Mouse (Mus musculus) thymus, postnatal 25 days (tissue): ENCODE data around the gene Nrgn.

Experiments used
- DNase-seq: peaks from one replicate; pipeline ENCODE4 v3.0.0; 2022

Nrgn gene

DNA sequence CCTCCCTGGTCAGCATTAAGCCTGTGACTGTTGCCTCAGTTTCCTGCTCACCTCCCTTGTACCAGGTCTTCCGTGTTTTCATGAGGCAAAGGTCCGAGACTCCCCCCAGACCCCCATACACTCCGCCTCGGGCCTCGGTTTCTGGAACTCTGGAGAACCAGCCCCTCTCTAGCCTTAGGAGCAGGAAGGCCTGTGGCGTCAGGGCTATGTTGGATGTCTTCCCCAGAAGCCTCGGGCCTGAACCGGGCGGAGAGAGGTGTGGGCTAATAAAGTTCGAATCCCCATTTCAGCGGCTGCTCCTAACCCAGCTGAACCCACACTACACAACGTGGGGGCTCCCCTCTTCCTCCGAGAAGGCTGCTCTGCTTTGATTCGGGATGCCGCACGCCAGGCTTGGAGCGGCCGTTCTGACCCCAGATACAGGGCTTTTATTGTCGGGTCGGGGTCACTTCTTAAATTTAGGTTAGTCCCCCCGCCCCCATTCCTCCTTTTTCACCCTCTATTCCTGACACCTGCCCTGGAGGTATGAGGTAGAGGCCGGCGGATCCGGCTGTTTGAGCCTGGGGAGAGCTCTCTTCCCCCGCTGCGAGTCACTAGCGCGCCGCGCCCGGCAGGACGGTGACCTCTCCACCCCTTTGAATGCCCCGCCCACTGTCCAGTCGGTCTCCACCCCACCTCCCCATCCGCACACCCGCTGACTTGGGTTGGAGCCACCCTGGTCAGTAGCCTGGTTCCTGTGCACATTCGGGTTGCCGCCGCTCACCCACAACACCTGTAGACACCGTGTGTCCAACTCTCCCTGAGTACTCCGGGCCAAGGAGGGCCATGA is 25.1 kb downstream of the Nrgn start, which contains the start of gene Esam:
TSS of gene Esam (plus strand) at position 683 of the 829 bp plus-strand sequence.
- no peak for DNase-seq

DNA sequence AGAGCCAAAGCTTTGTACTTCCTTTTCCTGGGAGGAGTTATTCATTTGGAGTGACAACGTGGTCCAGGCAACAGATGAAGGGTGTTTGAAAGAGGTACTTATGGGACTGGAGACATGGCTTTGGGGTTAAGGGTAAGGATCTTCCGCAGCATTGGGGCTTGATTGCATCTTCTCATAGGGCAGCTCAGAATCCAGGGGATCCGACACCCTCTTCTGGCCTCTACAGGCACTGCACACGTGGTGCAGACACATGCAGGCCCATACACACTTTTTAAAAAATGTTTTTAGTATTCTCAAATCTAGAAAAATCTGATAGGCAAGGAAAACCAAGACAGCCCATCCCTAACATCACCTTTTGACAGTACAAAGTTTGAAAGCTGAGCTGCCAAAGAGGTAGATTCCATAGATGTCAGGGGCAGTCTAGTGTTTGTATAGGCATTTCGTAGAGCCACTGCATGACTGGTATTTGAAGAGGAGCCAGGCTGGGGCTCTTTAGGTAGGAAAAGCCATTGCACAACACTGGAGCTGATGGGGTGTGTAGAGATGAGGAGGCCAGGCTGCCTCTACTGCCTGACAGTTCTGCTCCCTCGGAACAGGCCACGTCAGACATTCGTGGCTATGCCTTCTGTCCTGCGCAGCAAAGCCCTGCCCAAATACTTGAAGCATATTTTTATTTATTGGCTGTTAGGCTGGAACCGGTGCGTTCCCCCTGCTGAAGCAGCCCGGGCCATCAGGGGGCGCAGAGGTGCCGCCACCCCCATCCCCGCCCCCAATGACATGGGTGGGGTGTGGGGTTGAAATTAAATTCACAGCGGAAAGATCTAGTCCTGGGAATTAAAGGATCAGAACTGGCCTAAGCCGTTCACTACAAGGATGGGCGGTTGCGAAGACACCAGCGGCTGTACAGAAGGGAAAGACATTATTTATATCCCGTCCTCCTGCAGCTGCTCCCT is 26.0 kb downstream of the Nrgn start:
- no peak for DNase-seq

GRCm38 (mm10) chr9:37525461-37525860 is 27.2 kb downstream of the Nrgn start:
- no peak for DNase-seq

GRCm38 (mm10) chr9:37519995-37520394 is 32.7 kb downstream of the Nrgn start:
- no peak for DNase-seq

- DNase-seq = no peak
Observed at GRCm38 (mm10) chr9:37518991-37519390, 33.7 kb downstream of the Nrgn start.

DNA sequence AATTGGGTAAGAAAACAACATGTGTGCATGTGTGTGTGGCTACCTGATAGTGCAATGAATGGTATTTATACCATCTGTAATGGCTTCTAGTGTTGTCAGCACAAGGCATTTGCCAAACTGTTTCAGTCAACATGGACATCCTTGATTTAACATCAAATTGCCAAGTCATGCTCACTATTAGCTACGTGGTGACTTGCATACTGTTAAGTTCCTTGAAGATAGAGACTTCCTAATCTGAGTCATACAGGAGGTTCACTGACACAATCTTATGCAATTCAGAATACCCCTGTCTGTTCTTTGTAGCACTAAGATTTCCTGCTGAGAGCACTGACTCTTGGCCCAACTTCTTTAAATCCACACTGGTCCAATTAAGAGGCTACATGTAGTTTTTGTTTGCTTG is 35.2 kb downstream of the Nrgn start:
- no peak for DNase-seq

DNA sequence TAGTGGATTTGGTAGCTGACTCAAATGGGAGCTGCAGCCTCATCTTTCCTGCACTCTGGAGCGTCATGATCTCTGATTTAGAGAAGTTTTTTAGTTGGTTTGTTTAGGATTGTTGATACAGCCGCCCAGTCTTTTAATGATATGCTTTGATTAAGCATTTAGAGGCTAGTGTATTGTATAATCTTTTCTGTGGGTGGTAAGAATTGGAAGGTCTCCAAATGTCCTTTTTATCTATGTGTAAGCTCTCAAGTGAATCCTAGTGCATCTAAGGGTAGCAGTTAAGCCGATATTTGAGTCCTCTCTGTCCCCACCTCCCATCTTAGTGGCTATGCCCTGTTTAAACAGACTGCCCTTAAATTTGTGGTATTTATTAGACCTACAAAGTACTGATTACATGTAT is 38.2 kb downstream of the Nrgn start:
- no peak for DNase-seq

DNA sequence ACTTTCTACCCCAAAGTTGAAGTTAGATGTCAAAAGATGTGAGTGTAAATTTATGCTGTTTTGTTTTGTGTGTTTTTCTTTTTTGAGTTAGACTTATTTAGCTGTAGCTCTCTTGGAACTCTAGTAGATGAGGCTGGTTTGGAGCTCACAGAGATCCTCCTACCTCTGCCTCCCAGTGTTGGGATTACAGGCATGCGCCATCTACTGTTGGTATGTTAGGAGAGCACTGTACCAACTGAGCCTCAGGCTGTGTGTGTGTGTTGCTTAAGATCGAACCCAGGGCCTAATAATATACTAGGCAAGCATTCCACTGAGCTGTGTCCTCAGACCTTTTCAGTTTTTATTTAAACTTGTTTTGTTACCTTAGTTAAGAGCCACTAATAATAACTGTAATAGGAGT is 40.6 kb downstream of the Nrgn start:
- DNase-seq = no peak

- no peak for DNase-seq
Observed at GRCm38 (mm10) chr9:37506023-37506422, 46.7 kb downstream of the Nrgn start.

DNA sequence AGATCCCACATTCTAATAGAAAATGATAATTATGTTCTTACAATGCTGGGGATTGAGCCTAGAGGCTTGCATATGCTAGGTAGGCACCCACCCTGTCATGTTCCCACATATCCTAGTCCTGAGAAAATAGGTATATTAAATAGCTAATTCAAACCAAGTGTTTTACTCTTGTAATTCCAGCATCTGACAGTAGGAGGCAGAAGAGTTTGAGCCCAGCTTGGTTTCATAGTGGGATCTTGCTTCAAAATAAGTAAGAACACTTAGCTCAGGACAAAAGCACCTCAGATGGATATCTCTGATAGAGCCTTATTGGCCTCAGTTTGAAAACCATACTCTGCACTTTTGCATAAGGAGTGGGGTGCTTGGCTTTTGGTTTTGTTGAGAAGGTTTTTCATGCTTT is 48.4 kb downstream of the Nrgn start:
- no peak for DNase-seq

GRCm38 (mm10) chr9:37501170-37501569 is 51.5 kb downstream of the Nrgn start:
- DNase-seq = no peak

DNA sequence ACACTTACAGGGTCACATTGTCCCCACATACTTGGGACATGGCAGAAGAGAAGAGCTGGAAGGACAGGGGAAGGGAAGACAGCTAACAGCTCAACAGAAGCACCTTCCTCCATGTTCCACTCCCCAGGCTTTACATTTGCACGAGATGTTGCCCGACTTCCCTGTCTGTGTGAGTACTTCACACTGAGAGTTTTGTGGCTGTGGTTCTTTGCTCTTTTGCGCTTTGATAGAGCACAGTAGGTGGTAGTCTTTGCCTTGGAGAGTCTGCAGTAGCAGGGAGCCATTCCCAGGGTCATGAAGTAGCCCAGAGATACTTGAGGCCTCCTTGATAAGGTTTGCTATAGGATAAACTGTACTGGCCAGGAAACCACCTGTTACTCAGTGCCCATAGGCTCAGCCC is 52.5 kb downstream of the Nrgn start:
- DNase-seq = no peak

- DNase-seq = no peak
Observed at GRCm38 (mm10) chr9:37496325-37496724, 56.4 kb downstream of the Nrgn start.

DNA sequence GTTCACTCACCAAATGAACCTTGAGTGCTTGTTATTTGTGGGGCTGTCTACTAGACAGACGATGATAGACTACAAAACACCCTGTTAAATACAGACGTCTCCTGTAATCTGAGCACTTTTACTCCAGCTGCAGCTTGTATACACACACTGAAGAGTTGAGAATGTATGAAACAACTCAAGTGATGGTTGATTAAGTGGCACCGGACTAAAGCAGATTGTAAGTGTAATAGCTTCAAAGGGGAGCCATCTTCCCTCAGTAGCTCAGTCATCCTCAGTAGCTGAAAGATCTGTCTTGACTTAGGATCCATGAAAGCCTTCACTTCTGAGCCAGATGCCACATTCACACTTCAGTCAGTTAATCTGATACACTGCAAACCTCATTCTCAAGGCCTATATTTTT is 56.9 kb downstream of the Nrgn start:
- no peak for DNase-seq
